Mouse (Mus musculus) spleen, adult 2 months (tissue): ENCODE results near the gene Rabep2.

Experiments used
- CTCF ChIP-seq: fragments of 200-500 bp; IDR thresholded peaks from 2 replicates; pipeline ENCODE4 v1.5.1; 2011; ENCODE audit warnings: mild to moderate bottlenecking, inconsistent platforms; ENCODE audit not compliant: insufficient read depth, insufficient read length, insufficient replicate concordance; ENCODE audit errors: extremely low read depth
- POLR2A ChIP-seq: fragments of 200-500 bp; IDR thresholded peaks from 2 replicates; pipeline ENCODE4 v1.6.1; 2011; ENCODE audit warnings: low read depth, low read length, inconsistent platforms

DNA sequence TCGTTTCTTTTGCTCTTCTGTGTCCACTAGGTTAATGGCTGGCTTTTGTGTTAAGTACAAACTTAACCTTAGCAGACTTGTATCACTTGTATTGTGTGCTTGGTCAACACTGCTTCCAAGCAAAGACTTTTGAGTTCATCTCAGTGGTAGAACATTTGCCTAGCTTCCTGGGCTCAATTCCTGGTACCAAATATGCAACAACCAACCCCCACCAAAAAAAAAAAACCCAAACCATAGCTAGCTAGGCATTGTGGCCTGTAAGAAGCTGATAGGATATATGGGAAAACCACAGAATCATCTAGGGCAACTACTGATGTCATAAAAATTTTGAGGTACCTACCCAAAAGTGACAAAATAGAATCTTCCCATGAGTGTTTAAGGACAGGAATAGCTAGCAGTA is 62.4 kb downstream of the Rabep2 start:
- TF ChIP-seq CTCF (no peak), POLR2A (no peak)
